Mouse (Mus musculus) olfactory bulb, adult 2 months (tissue): ENCODE data around the gene Coa6.

Experiments used
- CTCF ChIP-seq: fragments of 200-500 bp; IDR thresholded peaks from 2 replicates; pipeline ENCODE4 v1.5.1; 2012; ENCODE audit warnings: low read depth, mild to moderate bottlenecking, low read length, moderate library complexity; ENCODE audit not compliant: insufficient read depth
- POLR2A ChIP-seq: fragments of 200-500 bp; IDR thresholded peaks from 2 replicates; pipeline ENCODE4 v1.6.1; 2012; ENCODE audit warnings: mild to moderate bottlenecking, low read depth, low read length, moderate library complexity; ENCODE audit not compliant: insufficient read depth

- TF ChIP-seq CTCF, result no peak
- TF ChIP-seq POLR2A, result no peak
These were observed 30.8 kb upstream of the Coa6 start for GRCm38 (mm10) chr8:126391541-126391940.
